Mouse (Mus musculus) heart, embryonic 12.5 days (tissue): ENCODE data around the gene P2ry14. TPM values are rescaled to one million over a fixed set of nuclear protein-coding genes. Genes with fewer than 3 reads are reported as not detected.
"Not testable (repeated sequence)": the region's sequence is repeated elsewhere in the genome, so short reads cannot be mapped to it uniquely, and the experiment has no call there.

Source experiments
- ATAC-seq: fragments of 200-750 bp; cut with Nextera tagmentation; 2 replicates; pipeline ENCODE4 v1.8.0; 2017; ENCODE audit warnings: moderate TSS enrichment, moderate library complexity; ENCODE audit not compliant: insufficient number of reproducible peaks, low FRiP score
- H3K27ac ChIP-seq: fragments of 300-500 bp; sonication (generic); 2 replicates; pipeline ENCODE4 v1.5.1; 2016; ENCODE audit warnings: mild to moderate bottlenecking, moderate library complexity; ENCODE audit not compliant: poor library complexity, severe bottlenecking
- H3K27me3 ChIP-seq: fragments of 300-500 bp; sonication (generic); replicated peaks from 2 replicates; pipeline ENCODE4 v1.6.1; 2016; ENCODE audit warnings: mild to moderate bottlenecking, moderate library complexity
- H3K36me3 ChIP-seq: fragments of 300-500 bp; sonication (generic); 2 replicates; pipeline ENCODE4 v1.6.1; 2016; ENCODE audit warnings: mild to moderate bottlenecking, moderate library complexity
- H3K4me1 ChIP-seq: fragments of 300-500 bp; sonication (generic); replicated peaks from 2 replicates; pipeline ENCODE4 v1.6.1; 2016; ENCODE audit warnings: mild to moderate bottlenecking
- H3K4me2 ChIP-seq: fragments of 300-500 bp; sonication (generic); 2 replicates; pipeline ENCODE4 v1.6.1; 2016; ENCODE audit warnings: mild to moderate bottlenecking, moderate library complexity
- H3K4me3 ChIP-seq: fragments of 300-500 bp; sonication (generic); 2 replicates; pipeline ENCODE4 v1.5.1; 2016; ENCODE audit warnings: mild to moderate bottlenecking
- H3K9ac ChIP-seq: fragments of 300-500 bp; sonication (generic); 2 replicates; pipeline ENCODE4 v1.6.1; 2016; ENCODE audit warnings: mild to moderate bottlenecking, moderate library complexity
- H3K9me3 ChIP-seq: fragments of 300-500 bp; sonication (generic); replicated peaks from 2 replicates; pipeline ENCODE4 v1.6.1; 2016; ENCODE audit warnings: mild to moderate bottlenecking, moderate library complexity
- WGBS: fragments of 180-500 bp; shearing (Covaris S2); methylation state at CpG from one replicate; pipeline ENCODE4 v1.1.7; 2016; 5-methylcytosine and 5-hydroxymethylcytosine counted together
- polyA plus RNA-seq: library from polyadenylated mRNA; unstranded; fragments of >200 nt; fragmentation: Nextera tagmentation; extraction: Ambion mirVana; gene quantifications from 2 replicates; pipeline ENCODE4 v1.2.1, GENCODE M21; 2016

The P2ry14 gene
- polyA plus RNA-seq, 1 experiment from 2014 or later = 1.1 TPM

GRCm38 (mm10) chr3:59069071-59069470, 84.3 kb downstream of the P2ry14 start:
- H3K9ac ChIP-seq, H3K9me3 ChIP-seq, H3K4me3 ChIP-seq, H3K4me2 ChIP-seq, H3K27me3 ChIP-seq, H3K36me3 ChIP-seq, H3K27ac ChIP-seq, ATAC-seq: not testable (repeated sequence)
- WGBS = 73% methylated on average over 1 of the region's 1 CpGs
- H3K4me1 ChIP-seq = 0 out of 2 replicates have a peak, but pooled peaks cover 12% of the 10 kb centered on the region

- H3K4me3 ChIP-seq = no peak overlapping the region
- 0 out of 2 replicates have a peak, but pooled peaks cover 12% of the 10 kb centered on the region for H3K4me1 ChIP-seq
- no peaks in the 10 kb centered on the region for H3K9me3 ChIP-seq
- ATAC-seq = no peak
- H3K27ac ChIP-seq = no peak overlapping the region
- WGBS = 75% methylated on average over 8 of the region's 8 CpGs
- H3K4me2 ChIP-seq = no peak overlapping the region
- no peak overlapping the region for H3K9ac ChIP-seq
- H3K36me3 ChIP-seq = 0 out of 2 replicates have a peak, but pooled peaks cover 2% of the 10 kb centered on the region
- no peaks in the 10 kb centered on the region for H3K27me3 ChIP-seq
Observed at GRCm38 (mm10) chr3:59066558-59067294, 86.7 kb downstream of the P2ry14 start.

GRCm38 (mm10) chr3:59065937-59066336, 87.5 kb downstream of the P2ry14 start:
- no peaks in the 10 kb centered on the region for H3K9me3 ChIP-seq
- H3K4me3 ChIP-seq = no peak overlapping the region
- no peaks in the 10 kb centered on the region for H3K27me3 ChIP-seq
- 79% methylated on average over 3 of the region's 3 CpGs for WGBS
- H3K36me3 ChIP-seq = 0 out of 2 replicates have a peak, but pooled peaks cover 2% of the 10 kb centered on the region
- no peak for ATAC-seq
- no peak overlapping the region for H3K9ac ChIP-seq
- no peak overlapping the region for H3K27ac ChIP-seq
- H3K4me1 ChIP-seq = 0 out of 2 replicates have a peak, but pooled peaks cover 12% of the 10 kb centered on the region
- no peak overlapping the region for H3K4me2 ChIP-seq

Other genes starting within 250 kb of the P2ry14 start
- gene Med12l, start 147.8 kb downstream of the P2ry14 start, polyA plus RNA-seq = 5.1 and 5.6 TPM in 2 replicates
- gene Gpr171, start 51.8 kb downstream of the P2ry14 start, polyA plus RNA-seq = 1.6 TPM in 2 replicates
- 0.14 TPM in 1 of 2 replicates, not detected in the other for gene Gpr87, start 41.5 kb upstream of the P2ry14 start, polyA plus RNA-seq
- gene P2ry13, start 57.3 kb upstream of the P2ry14 start, polyA plus RNA-seq = 0.45 and 0.79 TPM in 2 replicates
- gene P2ry12, start 109.3 kb upstream of the P2ry14 start, polyA plus RNA-seq = 1.5 and 2.1 TPM in 2 replicates
- gene Igsf10, start 190.8 kb upstream of the P2ry14 start, polyA plus RNA-seq = 2.1 and 2.4 TPM in 2 replicates